Mouse (Mus musculus): Measurements from ENCODE around the gene Parp9.
"Not testable (repeated sequence)": the region's sequence is repeated elsewhere in the genome, so short reads cannot be mapped to it uniquely, and the experiment has no call there.

Parp9 gene

DNA sequence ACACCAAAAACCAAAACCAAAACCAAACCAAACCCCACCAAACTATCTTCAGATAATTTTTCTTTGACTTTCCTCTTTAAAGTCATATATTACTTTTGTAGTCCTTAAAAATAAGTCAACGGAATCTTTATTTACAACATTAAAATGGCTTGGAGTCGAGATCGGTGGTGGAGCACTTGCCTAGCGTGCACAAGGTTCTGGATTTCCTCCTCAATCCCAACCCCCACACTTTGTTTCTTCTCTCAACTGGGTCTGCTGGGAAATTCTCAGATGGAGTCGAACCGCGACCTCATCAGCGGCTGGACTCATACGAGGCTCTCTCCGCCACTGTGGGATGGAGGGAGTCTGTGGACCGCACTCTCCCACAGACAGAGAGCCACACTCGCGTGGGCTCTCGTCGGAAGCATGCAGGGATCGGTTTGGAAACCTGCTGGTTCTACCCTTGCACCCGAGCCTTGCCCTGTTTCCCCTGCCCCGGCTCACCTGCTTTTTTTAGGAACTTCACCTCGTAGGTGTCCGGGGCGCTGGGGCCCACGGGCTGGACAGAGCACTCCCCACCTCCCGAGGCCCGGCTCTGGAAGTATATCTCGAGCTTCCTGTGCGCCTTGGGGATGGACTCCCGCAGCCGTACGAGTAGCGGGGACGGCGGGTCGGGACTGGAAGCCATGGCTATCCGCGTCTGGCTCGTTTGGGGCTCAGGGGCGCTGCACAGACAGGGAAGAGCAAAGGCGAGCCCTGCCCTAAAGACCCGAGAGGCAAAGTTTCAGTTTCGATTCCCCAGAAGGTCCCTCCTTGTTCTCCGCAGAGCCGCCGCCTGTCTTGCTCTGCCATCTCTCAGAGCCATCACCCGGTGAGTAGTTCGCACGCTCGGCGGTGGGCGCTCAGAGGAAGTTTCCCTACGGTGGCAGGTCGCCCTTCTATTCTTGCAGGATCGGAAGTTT lies at the start of gene Parp9, which contains the start of gene Dtx3l:
Gene Parp9, plus strand, starts transcription at position 260 of the 941 bp plus-strand sequence.
Gene Dtx3l, minus strand, starts transcription at position 941 of the 941 bp plus-strand sequence.
- DNase-seq, result peak; percentile 19

- DNase-seq, result no peak
These were observed 49.4 kb upstream of the Parp9 start for GRCm38 (mm10) chr16:35888910-35889309.

DNA sequence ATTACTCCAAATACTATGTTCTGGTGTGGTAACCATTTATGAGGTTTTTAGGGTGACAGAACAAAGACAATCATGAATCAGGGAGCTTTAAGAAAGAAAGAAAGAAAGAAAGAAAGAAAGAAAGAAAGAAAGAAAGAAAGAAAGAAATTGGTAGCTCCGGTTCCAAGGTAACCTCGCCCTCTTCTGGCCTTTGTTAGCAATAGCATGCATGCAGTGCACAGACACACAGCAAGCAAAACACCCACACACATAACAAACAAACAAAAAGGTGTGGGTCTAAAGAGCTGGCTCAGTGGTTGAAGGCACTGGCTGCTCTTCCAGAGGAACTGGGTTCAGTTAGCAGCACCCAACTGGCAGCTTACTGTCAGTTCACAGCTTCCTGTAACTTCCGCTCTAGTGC lies 47.6 kb upstream of the Parp9 start:
- no peak for DNase-seq

- DNase-seq, result not testable (repeated sequence)
These were observed 46.7 kb upstream of the Parp9 start for GRCm38 (mm10) chr16:35891603-35892002.

GRCm38 (mm10) chr16:35894997-35895396 lies 43.3 kb upstream of the Parp9 start:
- DNase-seq, result no peak

DNA sequence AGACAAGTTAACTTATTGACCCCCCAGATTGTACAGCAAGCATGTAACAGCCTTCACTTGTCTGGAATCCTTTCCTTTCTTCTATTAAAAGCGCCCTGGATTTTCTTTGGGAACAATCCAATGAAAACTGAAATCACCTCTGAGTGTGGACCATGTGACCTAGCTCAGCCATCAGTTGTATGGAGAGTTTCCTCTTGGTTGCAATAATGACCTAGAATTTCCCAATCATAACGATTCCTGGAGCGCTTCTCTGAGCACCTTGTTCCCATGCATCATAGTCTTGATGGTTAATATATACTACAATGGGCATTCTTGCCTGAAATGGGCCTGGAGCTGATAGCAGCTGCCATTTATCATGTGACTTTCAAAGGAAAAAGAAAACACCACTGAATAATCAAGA lies 37.7 kb upstream of the Parp9 start:
- DNase-seq, result no peak

DNA sequence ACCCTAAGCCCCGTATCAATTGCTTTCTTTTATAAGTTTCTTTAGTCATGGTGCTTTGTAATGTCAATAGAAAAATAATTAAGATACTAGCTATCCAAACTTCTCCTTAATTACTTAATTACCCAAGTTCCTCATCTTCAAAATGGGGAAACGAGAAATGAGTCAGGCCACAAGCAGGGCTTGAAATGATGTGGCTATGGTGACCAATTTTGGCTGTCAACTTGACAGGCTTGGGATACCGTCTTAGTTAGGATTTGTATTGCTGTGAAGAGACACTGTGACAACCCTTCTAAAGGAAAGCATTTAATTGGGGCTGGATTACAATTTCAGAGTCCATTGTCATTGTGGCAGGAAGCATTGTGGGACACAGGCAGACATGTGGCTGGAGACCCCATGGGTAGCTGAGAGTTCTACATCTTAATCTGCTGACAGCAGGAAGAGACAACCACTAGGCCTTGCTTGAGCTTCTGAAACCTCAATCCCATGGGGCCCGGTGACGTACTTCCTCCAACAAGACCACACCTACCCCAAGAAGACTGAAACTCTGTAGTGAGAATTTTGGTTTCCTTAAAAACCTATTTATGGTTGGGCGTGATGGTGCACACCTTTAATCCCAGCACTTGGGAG lies 35.1 kb upstream of the Parp9 start:
- no peak for DNase-seq

- no peak for DNase-seq
These were observed 34.0 kb upstream of the Parp9 start for GRCm38 (mm10) chr16:35904121-35904736.

DNA sequence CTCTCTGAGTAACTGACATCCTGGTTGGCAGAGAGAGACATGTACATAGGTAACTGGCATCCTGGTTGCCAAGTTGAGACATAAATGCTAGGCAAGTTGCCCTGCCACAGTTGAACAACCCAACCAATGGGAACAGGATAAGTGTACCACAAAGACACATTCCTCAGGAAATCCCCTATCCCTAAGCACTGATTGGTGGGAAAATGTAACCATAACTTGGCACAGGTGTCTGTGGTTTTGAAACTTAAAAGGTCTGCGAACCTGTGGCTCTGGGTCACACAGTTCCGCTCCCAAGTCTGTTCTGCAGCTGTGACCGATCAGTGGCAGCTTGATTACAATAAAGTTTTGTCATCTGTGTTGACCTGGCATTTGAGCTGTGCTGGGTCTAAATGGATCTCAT lies 32.9 kb upstream of the Parp9 start:
- no peak for DNase-seq

- no peak for DNase-seq
These were observed 32.3 kb upstream of the Parp9 start for GRCm38 (mm10) chr16:35905819-35906485.

GRCm38 (mm10) chr16:35906887-35907286 lies 31.4 kb upstream of the Parp9 start:
- no peak for DNase-seq

DNA sequence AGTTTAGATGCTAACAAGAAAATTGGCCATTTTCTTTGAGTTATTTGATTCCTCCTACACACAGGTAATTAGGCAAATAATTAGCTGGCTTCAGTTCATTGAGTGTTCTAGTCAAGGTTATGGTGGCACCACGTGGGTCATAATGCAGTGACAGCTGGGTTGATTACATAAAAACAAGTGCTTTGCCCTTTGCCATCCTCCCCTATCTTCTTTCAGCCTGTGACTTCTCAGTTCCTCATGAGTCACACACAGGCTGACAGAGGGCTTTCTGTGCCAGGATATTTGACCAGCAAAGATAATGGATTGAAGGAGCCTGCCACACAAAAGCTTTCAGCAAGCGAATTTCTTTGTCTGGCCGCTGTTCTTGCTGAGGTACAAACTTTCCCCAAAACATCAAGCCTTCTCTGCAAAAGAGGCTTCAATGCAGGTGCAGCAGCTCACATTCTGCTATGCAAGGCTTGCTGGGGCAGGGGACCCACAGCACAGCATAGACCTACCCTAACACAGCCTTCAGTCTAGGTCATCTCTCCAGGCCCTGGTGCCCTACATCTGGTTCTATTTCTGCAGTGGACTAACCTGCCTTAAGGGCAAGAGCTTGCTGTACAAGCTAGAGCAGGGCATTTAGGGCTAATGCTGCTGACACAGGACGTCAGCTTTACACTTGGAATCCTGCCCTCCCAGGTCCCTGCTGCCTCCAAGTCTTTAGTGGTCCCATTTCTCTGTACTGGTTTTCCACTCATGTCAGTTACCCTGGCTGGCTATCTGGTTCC lies 30.7 kb upstream of the Parp9 start:
- no peak for DNase-seq

GRCm38 (mm10) chr16:35911449-35911848 lies 26.8 kb upstream of the Parp9 start:
- DNase-seq, result no peak

GRCm38 (mm10) chr16:35913526-35913925 lies 24.7 kb upstream of the Parp9 start:
- no peak for DNase-seq

GRCm38 (mm10) chr16:35914301-35914700 lies 24.0 kb upstream of the Parp9 start:
- no peak for DNase-seq

GRCm38 (mm10) chr16:35918721-35919543 lies 19.3 kb upstream of the Parp9 start:
- DNase-seq, result no peak

DNA sequence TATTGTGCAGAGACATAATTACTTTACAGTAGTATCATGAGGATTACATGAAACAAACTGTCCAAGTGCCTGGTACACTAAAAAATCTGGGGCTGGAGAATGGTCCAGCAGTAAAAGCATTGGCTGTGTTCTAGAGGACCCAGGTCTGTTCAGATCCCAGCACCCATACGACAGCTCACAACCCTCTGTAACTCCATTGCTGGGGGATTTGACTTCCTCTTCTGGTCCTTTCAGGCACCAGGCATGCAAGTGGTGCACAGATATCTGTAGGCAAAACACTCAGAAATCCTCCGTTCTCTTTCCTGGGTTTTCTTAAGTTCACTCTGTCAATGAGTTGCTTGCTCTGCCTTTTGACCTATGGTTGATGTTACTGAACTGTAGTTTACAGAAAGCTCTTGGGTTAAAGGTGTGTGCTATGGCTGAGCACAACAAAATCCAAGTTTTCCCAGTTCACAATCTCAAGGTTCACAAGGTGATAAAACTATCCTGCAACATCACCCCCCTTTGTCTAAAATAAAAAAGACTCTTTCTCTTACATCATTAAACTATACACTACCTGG lies 16.5 kb upstream of the Parp9 start:
- no peak for DNase-seq

GRCm38 (mm10) chr16:35922301-35922895 lies 15.9 kb upstream of the Parp9 start:
- no peak for DNase-seq

GRCm38 (mm10) chr16:35923546-35924198 lies 14.6 kb upstream of the Parp9 start:
- DNase-seq, result no peak

- no peak for DNase-seq
These were observed 13.9 kb upstream of the Parp9 start for GRCm38 (mm10) chr16:35924341-35924740.

Data from cerebellum, adult 11 months (tissue).